Mouse (Mus musculus) thymus, postnatal 4 days (tissue): ENCODE data around the gene Arfgap2.
"Not testable (repeated sequence)": the region's sequence is repeated elsewhere in the genome, so short reads cannot be mapped to it uniquely, and the experiment has no call there.

Source experiments
- DNase-seq: peaks from one replicate; pipeline ENCODE4 v3.0.0; 2021

Arfgap2 gene

DNA sequence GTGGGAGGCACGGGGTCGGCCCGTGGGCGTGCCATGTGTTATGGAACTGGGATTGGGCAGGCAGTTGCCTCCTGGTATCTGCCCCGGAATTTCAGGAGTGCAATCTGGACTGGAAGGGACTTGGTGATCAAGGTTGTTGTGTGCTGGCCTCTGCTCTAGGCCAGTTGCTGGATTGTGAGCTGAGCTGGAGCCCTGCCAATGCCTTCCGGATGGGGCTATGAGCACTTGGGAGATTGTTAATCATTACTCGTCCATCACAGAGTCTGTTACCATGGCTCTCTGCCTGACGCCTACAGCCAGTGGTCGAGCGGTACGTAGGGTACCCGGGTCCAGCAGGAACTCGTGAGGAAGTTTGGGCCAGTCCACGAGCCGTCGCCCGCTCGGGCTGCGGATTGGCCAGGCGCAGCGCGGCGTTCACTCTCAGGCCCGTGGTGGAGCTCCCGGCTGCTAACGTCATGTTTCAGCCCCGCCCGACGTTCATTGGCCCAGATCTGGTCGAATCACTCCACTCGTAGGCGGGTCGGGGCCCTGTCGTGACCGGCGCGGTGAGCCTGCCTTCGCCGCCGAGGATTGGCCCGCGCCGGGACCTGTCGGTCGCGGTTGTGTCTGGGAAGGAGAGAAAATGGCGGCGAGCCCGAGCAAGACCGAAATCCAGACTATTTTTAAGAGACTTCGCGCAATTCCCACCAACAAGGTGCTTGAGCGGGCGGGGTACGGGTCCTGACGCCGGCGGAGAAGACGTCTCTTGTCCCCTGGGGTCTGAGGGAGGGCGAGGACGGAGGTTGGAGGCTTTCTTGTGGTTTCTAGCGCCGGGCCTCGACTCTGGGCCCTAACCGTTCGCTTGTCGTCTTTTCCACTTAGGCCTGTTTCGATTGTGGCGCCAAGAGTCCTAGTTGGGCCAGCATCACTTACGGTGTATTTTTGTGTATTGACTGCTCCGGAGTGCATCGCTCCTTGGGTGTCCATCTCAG lies at the start of gene Arfgap2:
TSS of gene Arfgap2 (plus strand) at position 264 of the 971 bp plus-strand sequence.
- peak; percentile 93 for DNase-seq

DNA sequence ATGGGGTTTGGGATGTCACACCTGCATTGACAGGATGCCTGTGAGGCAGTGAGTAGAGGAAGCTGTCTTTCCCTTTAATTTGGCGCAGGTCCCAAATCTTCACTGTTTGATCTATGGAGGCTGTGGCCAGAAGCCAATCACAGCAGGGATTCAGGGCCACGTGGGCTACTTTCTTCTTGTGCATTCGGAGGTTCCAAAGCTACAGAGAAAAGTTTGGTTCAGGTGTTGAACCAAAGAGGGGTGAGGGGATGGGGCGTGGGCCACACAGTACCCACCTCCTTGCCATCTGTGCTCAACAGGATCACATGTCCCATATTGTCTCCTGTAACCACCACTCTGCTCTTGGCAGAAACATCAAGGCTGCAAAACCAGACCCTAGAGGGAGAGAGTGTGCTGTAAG lies 47.7 kb upstream of the Arfgap2 start:
- DNase-seq: peak; percentile 43

DNA sequence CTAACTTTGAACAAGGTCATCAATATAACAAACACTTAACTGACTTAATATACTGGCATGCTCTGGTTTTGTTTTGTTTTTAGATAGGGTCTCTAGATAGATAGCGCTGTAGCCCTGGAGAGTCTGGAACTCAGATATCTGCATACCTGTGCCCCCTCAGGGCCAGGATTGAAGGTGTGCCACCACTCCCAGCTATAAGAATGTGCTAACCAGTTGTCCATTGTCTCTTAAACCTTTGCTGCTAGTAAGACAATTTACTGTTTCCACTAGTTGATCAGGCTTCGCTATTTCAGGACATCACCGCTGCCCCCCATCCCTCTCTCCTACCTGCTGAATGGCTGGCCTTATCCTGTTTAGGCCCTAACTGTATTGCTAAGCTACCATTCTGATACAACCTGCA lies 44.3 kb upstream of the Arfgap2 start:
- no peak for DNase-seq

DNA sequence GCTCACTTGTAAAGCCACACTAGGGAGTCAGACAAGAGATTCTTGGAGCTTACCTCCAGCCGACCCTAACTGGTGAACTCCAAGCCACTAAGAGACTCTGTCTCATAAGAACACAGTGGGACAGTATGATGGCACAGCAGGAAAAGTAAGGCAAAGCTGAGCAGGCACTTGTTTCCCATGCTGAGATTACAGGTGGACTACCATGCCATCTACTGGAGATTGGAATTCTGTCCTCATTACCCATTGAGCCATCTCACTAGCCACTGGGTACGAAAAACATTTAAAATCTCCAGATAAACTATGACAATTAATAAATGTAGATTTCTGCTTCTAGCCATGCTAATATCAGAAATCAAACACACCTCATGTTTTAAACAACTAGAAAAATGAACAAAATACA lies 41.2 kb upstream of the Arfgap2 start:
- DNase-seq: no peak

DNA sequence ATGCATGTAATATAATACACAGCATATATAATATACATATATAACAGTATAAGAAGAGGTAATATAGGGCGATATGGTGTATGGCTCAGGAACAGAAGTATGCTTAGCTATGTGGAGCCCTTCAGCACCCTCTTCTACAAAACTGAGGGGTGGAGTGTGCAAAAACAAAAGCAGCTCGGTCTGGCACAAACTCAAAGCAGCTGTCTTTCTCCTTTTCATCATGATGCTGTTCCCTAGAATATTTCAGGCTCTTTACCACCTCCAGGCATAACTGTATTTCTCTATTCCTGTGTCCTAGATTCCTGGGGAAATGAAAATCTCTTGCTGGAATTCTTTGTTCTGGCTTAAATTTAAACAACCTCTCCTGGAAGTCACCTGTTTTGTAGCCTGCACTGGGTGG lies 35.0 kb upstream of the Arfgap2 start:
- DNase-seq: no peak

DNA sequence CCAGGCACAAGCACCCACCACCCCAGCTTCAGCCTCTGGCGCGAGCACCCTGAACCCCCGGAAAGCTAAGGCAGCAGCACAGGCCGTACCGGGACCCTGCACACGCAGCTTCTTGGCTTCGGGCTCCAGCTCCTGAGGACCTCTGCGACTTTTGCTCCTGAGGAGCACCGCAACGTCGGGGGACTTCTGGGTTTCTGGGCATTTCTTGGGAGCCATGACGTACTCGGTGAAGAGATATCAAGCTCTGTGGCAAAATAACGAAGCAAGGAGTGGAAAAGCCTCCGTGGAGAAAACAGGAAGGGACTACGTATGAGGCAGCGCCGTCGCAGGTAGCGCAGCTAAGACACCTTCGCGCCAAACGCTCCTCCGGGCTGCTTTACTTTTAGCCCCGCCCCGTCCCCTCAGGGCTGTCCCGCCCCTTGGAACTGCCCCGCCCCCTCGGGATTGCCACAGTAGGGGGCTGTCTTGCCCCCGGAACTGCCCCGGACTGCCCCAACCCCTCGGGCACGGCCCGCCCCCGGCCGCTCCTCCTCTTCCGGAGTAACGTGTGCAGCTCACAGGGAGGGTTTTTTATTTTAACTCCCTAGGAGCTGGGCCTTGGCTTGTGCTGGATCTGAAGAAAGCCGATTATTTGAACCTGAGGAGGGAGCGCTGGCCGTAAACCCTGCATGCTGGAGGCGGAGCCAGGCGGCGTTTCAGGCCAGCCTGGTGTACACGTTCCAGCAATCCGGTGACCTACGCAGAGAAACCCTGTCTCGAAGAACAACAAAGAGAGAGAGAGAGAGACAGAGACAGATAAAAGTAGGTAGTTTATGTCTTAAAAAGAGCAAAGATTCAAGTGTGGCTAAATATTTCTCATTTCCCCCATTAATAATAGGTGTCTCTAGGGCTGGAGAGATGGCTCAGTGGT lies 27.9 kb upstream of the Arfgap2 start, which contains the start of gene Ddb2:
TSS of gene Ddb2 (minus strand) at position 382 of the 910 bp plus-strand sequence.
- DNase-seq: peak; percentile 98

DNA sequence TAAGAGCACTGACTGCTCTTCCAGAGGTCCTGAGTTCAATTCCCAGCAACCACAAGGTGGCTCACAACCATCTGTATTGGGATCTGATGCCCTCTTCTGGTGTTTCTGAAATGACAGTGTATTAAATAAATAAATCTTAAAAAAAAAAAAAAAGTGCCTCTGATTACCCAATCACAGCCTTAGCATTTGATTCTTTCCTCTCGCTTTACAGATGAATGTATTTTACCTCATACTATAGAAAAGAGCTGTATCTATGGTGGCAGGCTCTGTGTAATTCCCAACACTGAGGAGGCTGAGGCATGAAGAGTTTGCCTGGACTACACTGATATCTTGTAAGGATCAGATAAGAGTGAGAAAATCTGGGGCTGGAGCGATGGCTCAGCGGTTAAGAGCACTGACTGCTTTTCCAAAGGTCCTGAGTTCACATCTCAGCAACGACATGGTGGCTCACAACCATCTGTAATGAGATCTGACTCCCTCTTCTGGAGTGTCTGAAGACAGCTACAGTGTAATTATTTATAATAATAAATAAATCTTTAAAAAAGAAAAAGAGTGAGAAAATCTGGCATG lies 27.2 kb upstream of the Arfgap2 start:
- DNase-seq: not testable (repeated sequence)

DNA sequence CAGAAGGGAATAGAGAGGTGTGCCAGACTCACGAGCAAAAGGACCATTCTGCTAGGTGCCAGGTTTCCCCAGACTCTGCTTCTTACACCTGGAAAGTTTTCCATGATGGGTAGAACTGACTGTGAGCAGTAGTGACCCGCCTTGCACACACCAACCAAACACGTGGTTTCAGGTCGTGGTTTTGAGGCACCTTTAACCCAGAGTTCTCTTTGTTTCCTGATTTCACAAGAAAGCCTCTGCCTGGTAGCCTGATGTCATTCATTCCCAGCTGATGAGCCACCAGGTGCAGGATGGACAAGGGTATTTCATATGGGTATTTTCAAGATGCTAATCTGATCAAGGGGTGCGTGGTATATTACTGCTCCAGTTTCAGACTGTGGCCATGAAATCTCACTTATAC lies 22.2 kb upstream of the Arfgap2 start:
- no peak for DNase-seq

DNA sequence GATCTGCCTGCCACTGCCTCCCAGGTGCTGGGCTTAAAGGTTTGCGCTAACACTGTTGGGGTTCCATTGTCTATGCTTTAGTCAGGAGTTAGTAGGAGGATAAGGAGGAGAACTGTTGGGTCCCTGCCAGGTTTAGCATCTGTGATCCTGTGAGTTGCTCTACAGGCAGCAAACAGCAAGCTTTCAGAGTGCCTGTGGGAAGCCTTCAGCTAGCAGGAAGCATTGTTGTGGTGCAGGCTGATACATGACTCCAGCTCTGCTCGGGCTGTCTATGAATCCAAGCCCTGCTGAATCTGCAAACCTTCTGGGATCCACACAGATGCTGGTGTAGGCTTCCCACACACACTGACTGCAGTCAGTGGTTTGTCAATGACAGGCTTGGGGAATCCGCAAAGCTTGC lies 21.4 kb upstream of the Arfgap2 start:
- no peak for DNase-seq

DNA sequence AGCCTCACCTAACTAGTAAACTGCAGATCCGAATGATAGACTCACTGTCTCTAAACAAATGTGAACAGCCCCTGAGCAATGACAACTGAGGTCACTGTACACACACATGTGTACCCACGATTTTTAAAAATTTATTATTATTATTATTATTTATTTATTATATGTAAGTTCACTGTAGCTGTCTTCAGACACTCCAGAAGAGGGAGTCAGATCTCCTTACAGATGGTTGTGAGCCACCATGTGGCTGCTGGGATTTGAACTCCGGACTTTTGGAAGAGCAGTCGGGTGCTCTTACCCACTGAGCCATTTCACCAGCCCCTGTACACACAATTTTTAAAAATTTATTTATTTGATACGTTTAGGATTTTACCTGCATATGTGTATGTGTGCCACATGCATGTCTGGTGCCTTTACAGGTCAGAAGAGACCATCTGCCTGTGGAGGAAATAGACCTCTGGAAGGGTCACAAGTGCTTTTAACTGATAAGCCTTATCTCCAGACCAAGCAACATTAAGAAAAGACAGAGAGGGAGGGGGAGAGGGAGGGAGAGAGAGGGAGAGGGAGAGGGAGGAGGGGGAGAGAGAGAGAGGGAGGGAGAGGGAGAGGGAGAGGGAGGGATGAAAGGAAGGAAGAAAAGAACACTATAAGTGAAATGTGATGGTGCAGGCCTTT lies 20.1 kb upstream of the Arfgap2 start:
- DNase-seq: no peak

DNA sequence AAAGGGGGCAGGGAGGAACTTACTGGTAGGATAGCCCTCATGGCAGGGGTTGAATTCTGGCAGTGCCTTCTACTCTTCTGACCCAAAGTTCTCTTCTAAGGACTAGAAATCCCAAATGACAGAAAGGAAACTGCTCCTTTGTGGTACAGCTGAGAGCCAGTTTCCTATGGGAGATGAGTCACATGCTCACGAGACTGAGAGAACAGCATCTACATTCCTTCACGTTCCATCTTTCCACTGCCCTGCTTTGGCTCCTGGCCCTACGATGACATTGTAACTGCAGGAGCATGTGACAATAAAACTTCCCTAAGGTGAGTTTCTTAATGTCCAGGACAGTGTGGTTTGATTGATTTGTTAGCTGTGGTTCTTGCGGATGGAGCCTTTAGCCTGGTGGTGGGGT lies 16.4 kb upstream of the Arfgap2 start:
- no peak for DNase-seq

DNA sequence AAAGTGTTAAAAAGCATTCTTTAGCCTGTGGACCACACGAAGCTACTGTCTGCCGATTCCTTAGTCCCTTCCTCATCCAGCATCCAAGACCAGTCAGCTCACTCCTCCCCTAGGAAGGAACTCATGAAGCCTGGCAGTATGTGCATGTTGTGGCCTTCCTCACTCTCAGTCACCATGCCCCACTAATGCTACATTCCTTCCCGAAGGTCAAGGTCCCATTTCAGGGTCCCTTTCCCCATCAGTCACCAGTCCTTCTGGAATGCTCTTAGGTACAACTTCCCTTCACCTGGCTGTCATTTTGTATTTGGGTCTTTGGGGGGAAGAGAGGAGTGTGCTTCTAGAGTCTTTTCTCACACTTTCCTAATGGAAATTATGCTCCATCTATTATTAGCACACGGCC lies 12.8 kb upstream of the Arfgap2 start:
- no peak for DNase-seq

DNA sequence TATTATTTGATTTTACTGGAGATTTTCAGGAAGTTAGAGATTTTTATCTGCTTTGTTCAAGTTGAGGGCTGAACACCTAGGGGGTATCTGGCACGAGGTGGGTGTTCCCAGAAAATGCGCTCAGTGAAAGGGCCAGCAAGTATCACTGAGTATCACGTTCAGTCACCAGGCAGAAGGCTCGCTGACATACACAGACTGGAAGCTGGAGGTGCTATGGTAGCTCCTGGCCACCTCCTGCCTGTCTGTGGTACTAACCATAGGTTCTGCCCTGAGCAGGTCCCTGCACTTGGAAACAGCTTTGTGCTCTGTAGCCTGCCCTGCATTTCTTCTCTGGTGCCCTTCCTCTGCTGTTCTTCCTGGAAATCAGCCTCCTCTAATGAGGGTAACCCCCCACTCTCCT lies 12.3 kb upstream of the Arfgap2 start:
- DNase-seq: no peak

DNA sequence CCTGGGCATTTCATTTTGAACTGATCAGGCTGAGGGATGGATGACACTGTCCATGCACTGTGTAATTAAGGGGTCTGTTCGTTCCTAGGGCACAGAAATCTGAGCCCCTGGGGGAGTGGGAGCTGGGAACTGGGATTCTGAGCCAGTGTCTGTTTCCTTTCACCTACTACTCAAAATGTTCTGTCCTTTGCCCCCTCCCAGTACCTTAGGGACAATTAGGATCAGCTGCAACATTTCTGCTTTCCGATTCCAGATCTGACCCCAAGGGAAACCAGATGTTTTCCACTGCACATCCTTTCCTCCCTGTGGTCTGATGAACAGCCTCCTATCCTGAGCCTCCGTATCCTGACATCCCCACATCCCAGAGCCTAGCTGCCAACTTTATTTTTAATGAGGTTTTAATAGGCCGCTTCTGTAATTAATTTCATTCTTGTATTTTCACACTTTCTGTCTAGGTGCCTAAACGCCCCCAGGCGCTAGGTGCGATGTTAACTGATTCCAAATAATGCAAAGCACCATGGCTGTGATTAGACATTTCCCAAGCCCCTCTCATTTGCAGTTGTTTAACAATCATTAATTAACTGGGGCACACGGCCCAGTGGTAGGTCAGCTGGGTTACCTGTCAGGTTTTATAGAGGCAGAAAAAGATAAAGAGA lies 9.9 kb upstream of the Arfgap2 start:
- no peak for DNase-seq

DNA sequence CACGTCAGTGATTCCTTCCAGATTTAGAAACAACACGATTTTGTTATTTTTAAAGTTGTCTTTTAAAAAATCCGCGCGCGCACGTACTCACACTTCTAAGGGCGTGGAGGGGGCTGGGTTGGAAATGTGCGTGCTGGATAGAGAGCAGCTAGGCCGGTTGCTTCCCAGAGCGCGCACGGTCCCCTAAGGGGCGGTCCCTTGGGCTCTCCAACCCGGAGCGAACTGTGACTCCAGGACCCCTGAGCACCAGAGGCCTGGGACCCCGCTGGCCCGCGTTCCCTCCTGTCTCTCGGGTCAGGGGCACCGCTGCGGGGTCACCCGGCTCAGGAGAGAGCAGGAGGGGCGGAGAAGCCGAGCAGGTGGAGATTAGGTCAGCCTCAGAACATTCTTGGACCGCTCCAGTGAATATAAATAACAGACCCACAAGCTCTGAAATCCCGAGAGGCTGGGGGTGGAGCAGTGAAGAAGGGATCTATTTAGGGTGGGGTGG lies 9.1 kb upstream of the Arfgap2 start, which contains the start of gene Pacsin3:
TSS of gene Pacsin3 (plus strand) at position 294 of the 490 bp plus-strand sequence.
- DNase-seq: peak; percentile 33

DNA sequence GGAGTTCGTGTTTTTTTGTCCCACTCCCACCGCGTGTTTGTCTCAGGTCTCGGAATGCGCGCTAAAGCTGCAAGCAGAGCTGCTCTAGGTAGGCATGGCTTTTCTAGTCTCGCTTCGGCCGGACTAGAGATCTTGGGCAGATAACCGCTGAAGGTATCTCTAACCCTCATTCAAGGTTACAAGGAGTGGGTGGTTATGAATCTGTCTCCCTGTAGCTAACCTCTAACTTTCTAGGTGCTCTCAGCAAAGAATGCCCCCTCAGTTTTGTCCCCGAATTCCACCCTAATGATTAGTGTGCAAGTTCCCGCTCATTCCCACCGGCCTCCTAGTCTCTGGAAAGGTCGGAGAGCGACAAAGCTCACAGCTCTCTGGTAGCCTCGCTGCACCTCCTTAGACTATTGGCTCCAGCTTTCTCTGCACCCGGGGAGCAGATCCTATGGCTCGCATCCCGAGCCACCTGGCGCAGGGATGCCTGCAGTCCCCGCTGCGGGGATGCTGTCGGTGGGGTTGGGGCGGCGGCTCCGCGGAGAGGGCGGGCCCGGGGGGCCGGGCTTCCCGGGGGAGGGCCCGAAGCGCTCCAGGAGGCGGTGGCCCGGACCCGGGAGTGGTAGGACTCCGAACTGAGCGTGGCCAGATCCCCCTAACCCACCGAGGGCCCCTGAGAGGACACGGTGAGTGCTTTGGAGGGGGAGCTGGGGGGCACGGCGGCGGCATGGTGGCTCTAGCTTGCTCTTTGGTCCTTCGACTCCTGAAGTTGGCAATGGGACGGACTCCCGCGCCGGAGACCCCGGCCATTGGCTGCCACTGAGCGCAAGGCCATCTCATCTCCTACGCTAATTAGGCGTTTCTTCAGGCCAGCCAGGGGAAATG lies 8.3 kb upstream of the Arfgap2 start:
- DNase-seq: peak; percentile 61

DNA sequence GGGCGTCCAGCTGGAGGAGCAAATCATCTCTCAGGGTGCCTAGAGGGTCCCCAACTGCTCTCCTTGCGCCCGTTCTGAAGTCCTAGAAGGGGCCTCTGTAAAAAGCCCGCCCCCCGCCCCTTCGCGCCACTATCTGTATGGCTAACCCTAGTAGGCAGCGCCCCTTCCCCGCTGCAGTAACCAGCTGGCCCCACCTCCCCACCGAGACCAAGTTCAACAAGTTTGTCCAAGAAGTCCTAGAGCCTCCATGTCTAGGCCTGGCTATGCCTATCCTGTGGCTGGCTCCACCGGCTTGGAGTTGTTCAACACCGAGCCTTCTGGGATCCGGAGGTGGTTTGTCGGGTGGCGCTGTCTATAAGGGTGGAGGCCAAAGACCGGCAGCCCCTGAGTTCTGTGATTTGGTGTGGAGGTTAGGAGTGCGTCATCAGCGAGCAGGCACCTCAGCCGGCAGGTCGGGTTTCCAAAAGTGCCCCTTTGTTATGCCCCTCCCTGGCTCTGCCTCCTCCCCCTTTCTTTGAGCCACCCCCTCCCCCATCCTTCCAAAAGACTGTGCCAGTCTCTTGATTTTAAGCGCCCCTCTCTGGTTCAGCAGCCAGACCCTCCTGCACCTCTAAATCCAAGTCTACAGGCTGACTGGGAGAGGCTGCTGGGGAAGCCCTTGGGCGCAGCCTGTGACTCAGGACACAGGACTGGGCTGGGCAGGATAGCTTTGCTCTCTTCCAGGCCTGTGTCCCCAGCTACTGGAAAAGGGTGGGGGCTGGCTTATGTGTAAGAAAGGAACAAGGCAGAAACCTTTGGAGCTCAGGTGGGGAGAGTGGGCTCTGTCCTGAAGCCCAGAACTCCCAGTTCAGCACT lies 7.4 kb upstream of the Arfgap2 start:
- DNase-seq: peak; percentile 33

DNA sequence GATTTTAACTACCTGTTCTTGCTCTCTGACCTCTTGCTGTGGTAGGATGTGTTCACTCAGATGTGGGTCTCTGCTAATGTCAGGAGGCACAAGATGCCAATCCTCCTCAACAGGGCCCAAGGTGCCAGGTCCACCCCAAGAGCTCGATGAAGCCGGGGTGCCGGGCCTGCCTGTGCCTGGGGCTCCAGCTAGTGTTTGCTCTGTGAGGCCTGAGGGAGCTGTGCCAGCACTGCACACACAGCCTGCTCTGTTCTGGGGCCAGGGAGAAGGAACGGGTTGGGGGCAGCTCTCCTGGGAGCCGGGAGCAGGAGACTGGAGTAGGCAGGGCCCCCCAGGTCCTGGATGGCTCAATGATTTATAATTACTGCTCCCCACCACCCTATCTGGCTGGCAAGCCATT lies 6.7 kb upstream of the Arfgap2 start:
- DNase-seq: no peak

DNA sequence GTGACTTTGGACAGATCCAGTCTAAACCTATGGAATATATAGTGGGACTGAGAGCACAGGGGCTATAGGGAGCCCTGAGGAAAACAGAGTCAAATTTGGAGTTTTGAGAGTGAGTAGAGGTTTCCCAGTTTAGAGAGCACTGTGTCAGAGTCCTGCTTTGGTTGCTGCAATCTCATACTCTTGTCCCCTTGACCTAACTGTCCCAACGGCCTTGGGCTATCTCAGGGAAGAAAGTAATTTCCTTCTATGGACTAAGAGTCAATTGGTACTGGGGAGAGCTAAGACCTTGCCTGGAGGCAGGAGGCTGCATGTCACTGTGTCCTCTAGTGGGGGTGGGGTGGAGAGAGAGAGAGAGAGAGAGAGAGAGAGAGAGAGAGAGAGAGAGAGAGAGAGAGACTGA lies 5.9 kb upstream of the Arfgap2 start:
- DNase-seq: no peak

DNA sequence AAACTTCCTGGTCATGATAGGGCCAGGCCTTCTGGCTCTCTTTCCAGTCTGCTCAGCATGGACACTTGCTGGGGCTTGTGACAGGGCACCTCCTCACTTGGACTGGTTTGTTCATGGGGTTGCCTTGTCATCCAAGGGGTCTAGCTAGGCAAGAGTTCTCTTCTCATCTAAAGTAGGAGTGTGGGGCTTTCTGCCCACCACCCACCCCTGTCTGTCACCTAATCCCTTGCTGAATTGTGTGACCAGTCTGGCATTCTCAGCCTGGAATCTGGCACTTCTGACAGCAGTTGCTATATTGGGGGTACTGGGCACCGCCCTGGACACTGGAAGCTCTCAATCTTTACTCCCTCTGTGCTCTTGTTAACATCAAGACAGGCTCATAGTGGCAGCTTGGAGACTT lies 5.3 kb upstream of the Arfgap2 start:
- no peak for DNase-seq
